Mouse (Mus musculus): ENCODE data around the gene Eif4a3. TPM values are rescaled to one million over a fixed set of nuclear protein-coding genes. Genes with fewer than 3 reads are reported as not detected.
"Not testable (repeated sequence)": the region's sequence is repeated elsewhere in the genome, so short reads cannot be mapped to it uniquely, and the experiment has no call there.

Eif4a3 gene
- polyA plus RNA-seq, 1 experiment, result 349 TPM

- Histone ChIP-seq H3K79me3 (ENCODE audit: low read depth) (no peaks in the 10 kb centered on the region), H3K36me3 (ENCODE audit: control insufficient read depth, insufficient read depth) (peaks cover 52% of the 10 kb centered on the region), H3K27me3 (ENCODE audit: control insufficient read depth, insufficient read depth, insufficient read length) (no peaks in the 10 kb centered on the region), H3K4me3 (ENCODE audit: insufficient read depth, poor library complexity, severe bottlenecking) (no peak overlapping the region), H3K79me2 (ENCODE audit: control insufficient read depth, insufficient read depth) (peaks cover 4% of the 10 kb centered on the region), H3ac (ENCODE audit: control insufficient read depth, insufficient read length, low read depth) (no peak overlapping the region)
- TF ChIP-seq CTCF (IDR thresholded peaks at IDR 0.05; ENCODE audit: control insufficient read depth, insufficient read depth, insufficient read length) (no peak), CEBPB (IDR thresholded peaks at IDR 0.05; ENCODE audit: low read depth) (no peak), FOSL1 (IDR thresholded peaks at IDR 0.05; ENCODE audit: insufficient read depth, low read length, poor library complexity, severe bottlenecking) (no peak), MYOD1 (IDR thresholded peaks at IDR 0.05; ENCODE audit: control insufficient read depth, insufficient read length, low read depth) (no peak), USF1 (IDR thresholded peaks at IDR 0.05; ENCODE audit: low read depth) (no peak), MAX (IDR thresholded peaks at IDR 0.05) (no peak), MYOG (IDR thresholded peaks at IDR 0.05; ENCODE audit: control insufficient read depth, extremely low read depth, insufficient read length) (no peak)
These were observed 12.5 kb downstream of the Eif4a3 start for GRCm38 (mm10) chr11:119287207-119287992.

- Histone ChIP-seq H3K79me2 (ENCODE audit: control insufficient read depth, insufficient read depth) (no peaks in the 10 kb centered on the region), H3K36me3 (ENCODE audit: control insufficient read depth, insufficient read depth) (peaks cover 39% of the 10 kb centered on the region), H3K4me3 (ENCODE audit: insufficient read depth, poor library complexity, severe bottlenecking) (no peak overlapping the region), H3K79me3 (ENCODE audit: low read depth) (no peaks in the 10 kb centered on the region), H3K27me3 (ENCODE audit: control insufficient read depth, insufficient read depth, insufficient read length) (no peaks in the 10 kb centered on the region), H3ac (ENCODE audit: control insufficient read depth, insufficient read length, low read depth) (no peak overlapping the region)
- TF ChIP-seq FOSL1 (IDR thresholded peaks at IDR 0.05; ENCODE audit: insufficient read depth, low read length, poor library complexity, severe bottlenecking) (no peak), CEBPB (IDR thresholded peaks at IDR 0.05; ENCODE audit: low read depth) (no peak), MAX (IDR thresholded peaks at IDR 0.05) (no peak), MYOG (IDR thresholded peaks at IDR 0.05; ENCODE audit: control insufficient read depth, extremely low read depth, insufficient read length) (no peak), MYOD1 (IDR thresholded peaks at IDR 0.05; ENCODE audit: control insufficient read depth, insufficient read length, low read depth) (no peak), CTCF (IDR thresholded peaks at IDR 0.05; ENCODE audit: control insufficient read depth, insufficient read depth, insufficient read length) (no peak), USF1 (IDR thresholded peaks at IDR 0.05; ENCODE audit: low read depth) (no peak)
These were observed 13.9 kb downstream of the Eif4a3 start for GRCm38 (mm10) chr11:119285791-119286527.

- no peak overlapping the region for H3ac ChIP-seq (ENCODE audit: control insufficient read depth, insufficient read length, low read depth)
These were observed 18.9 kb downstream of the Eif4a3 start for GRCm38 (mm10) chr11:119281030-119281429.

GRCm38 (mm10) chr11:119273186-119273930, 26.5 kb downstream of the Eif4a3 start:
- no peaks in the 10 kb centered on the region for H3K36me3 ChIP-seq (ENCODE audit: control insufficient read depth, insufficient read depth)
- no peak overlapping the region for H3ac ChIP-seq (ENCODE audit: control insufficient read depth, insufficient read length, low read depth)
- H3K27me3 ChIP-seq (ENCODE audit: control insufficient read depth, insufficient read depth, insufficient read length), result no peaks in the 10 kb centered on the region
- no peaks in the 10 kb centered on the region for H3K79me3 ChIP-seq (ENCODE audit: low read depth)
- no peaks in the 10 kb centered on the region for H3K79me2 ChIP-seq (ENCODE audit: control insufficient read depth, insufficient read depth)
- TF ChIP-seq FOSL1 (IDR thresholded peaks at IDR 0.05; ENCODE audit: insufficient read depth, low read length, poor library complexity, severe bottlenecking) (no peak), USF1 (IDR thresholded peaks at IDR 0.05; ENCODE audit: low read depth) (no peak), CEBPB (IDR thresholded peaks at IDR 0.05; ENCODE audit: low read depth) (no peak), MAX (IDR thresholded peaks at IDR 0.05) (no peak), CTCF (IDR thresholded peaks at IDR 0.05; ENCODE audit: control insufficient read depth, insufficient read depth, insufficient read length) (peak; percentile 2), MYOD1 (IDR thresholded peaks at IDR 0.05; ENCODE audit: control insufficient read depth, insufficient read length, low read depth) (no peak)
- H3K4me3 ChIP-seq (ENCODE audit: insufficient read depth, poor library complexity, severe bottlenecking), result no peak overlapping the region

More at GRCm38 (mm10) chr11:119281030-119281429, 18.9 kb downstream of the Eif4a3 start:
- Histone ChIP-seq H3K79me2 (ENCODE audit: control insufficient read depth, insufficient read depth) (no peaks in the 10 kb centered on the region), H3K79me3 (ENCODE audit: low read depth) (no peaks in the 10 kb centered on the region), H3K4me3 (ENCODE audit: insufficient read depth, poor library complexity, severe bottlenecking) (no peak overlapping the region), H3K36me3 (ENCODE audit: control insufficient read depth, insufficient read depth) (no peaks in the 10 kb centered on the region), H3K27me3 (ENCODE audit: control insufficient read depth, insufficient read depth, insufficient read length) (no peaks in the 10 kb centered on the region)
- TF ChIP-seq USF1 (IDR thresholded peaks at IDR 0.05; ENCODE audit: low read depth), result no peak
- TF ChIP-seq MAX (IDR thresholded peaks at IDR 0.05), result no peak
- TF ChIP-seq MYOG (IDR thresholded peaks at IDR 0.05; ENCODE audit: control insufficient read depth, extremely low read depth, insufficient read length), result no peak
- TF ChIP-seq FOSL1 (IDR thresholded peaks at IDR 0.05; ENCODE audit: insufficient read depth, low read length, poor library complexity, severe bottlenecking), result no peak
- TF ChIP-seq CEBPB (IDR thresholded peaks at IDR 0.05; ENCODE audit: low read depth), result no peak
- TF ChIP-seq MYOD1 (IDR thresholded peaks at IDR 0.05; ENCODE audit: control insufficient read depth, insufficient read length, low read depth), result no peak

GRCm38 (mm10) chr11:119272492-119272891, 27.4 kb downstream of the Eif4a3 start:
- H3K36me3 ChIP-seq (ENCODE audit: control insufficient read depth, insufficient read depth); H3K79me3 ChIP-seq (ENCODE audit: low read depth); H3K79me2 ChIP-seq (ENCODE audit: control insufficient read depth, insufficient read depth); H3ac ChIP-seq (ENCODE audit: control insufficient read depth, insufficient read length, low read depth); H3K27me3 ChIP-seq (ENCODE audit: control insufficient read depth, insufficient read depth, insufficient read length); H3K4me3 ChIP-seq (ENCODE audit: insufficient read depth, poor library complexity, severe bottlenecking): not testable (repeated sequence)
